Mouse (Mus musculus) yolk sac, embryonic 10.5 days (tissue): ENCODE results near the gene Olfr1463.

Experiments used
- DNase-seq: peaks from one replicate; pipeline ENCODE4 v3.0.0-alpha.2; 2017; ENCODE audit warnings: low spot score

The Olfr1463 gene

DNA sequence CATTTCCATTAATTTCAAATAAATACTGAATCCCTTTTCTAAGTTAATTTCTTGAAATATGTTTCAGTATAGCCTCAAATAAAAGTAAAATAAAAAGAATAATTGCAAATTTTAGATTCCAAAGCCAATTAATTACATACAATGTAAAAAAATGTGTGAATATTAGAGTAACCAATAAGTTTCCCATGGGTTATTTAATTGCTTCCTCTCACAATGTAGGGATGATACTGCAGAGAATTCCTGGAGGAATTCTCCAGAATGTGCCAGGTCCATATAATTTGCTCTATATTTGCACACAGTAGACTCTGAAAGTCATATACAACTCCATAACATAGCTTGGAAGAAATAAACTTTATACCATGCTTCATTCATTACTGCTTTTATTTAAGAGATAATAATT lies at the start of gene Olfr1463:
Gene Olfr1463, plus strand, starts transcription at position 301 of the 400 bp plus-strand sequence.
- DNase-seq: no peak

DNA sequence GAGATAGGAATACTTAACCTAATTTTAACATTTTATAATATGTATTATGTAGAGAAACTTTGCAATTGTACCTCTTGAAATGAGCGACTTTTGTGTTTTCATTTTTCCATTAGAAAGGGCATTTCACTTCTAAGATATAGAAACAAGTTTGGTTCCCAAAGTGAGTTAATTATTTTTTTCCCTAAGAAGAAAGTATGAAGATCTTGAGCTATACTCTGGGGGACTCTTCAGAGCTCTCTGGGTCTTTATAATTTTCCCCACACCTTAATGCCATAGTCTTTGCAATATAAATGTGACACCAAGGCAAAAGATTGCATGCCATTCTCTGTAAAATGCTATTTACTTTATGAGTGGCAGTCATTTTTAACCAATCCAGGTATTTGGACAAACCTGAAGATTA lies 45.7 kb upstream of the Olfr1463 start, which contains the start of gene Olfr1462:
Gene Olfr1462, plus strand, starts transcription at position 301 of the 400 bp plus-strand sequence.
- no peak for DNase-seq

DNA sequence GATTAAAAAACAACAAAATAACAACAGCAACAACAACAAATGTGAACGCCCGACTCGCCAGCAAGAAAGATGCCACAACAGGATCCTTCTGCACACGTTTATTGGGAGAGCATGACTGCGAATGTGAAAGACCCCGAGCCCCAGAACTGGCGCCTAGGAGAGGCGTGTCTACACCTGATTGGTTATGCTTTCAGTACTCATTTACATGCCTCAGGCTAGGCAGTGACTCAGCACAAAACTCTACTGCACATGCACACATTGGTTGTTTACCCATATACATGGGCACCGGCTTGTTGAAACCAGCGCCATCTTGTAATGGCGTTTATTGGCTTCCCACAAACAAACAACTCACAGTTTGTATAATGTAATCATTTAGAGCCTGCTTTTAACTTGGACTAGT lies 9.5 kb upstream of the Olfr1463 start:
- no peak for DNase-seq
